Mouse (Mus musculus) embryonic fibroblast, embryonic 13.5 days (primary cell): ENCODE data around the gene Xlr5a. TPM values are rescaled to one million over a fixed set of nuclear protein-coding genes. Genes with fewer than 3 reads are reported as not detected.
A peak's percentile ranks its signal among the peaks of the same experiment; 100 is the strongest.
"Not testable (repeated sequence)": the region's sequence is repeated elsewhere in the genome, so short reads cannot be mapped to it uniquely, and the experiment has no call there.

Experiments
- H3K27ac ChIP-seq: 2 replicates; pipeline ENCODE4 v1.5.1; 2012; ENCODE audit warnings: low read length, control low read depth, inconsistent platforms; ENCODE audit not compliant: insufficient read depth
- H3K4me1 ChIP-seq: 2 replicates; pipeline ENCODE4 v1.6.1; 2011; ENCODE audit warnings: low read length; ENCODE audit not compliant: control insufficient read depth, insufficient read depth
- H3K4me3 ChIP-seq: 2 replicates; pipeline ENCODE4 v1.5.1; 2011; ENCODE audit warnings: mild to moderate bottlenecking, control low read depth, low read length; ENCODE audit not compliant: insufficient read depth
- CTCF ChIP-seq: IDR thresholded peaks from 2 replicates; pipeline ENCODE4 v1.5.1; 2011; ENCODE audit warnings: mild to moderate bottlenecking, control low read depth, low read length, moderate library complexity, borderline replicate concordance; ENCODE audit not compliant: insufficient read depth
- POLR2A ChIP-seq: IDR thresholded peaks from 2 replicates; pipeline ENCODE4 v1.6.1; 2011; ENCODE audit warnings: low read depth, mild to moderate bottlenecking, control low read depth, low read length, moderate library complexity
- polyA plus RNA-seq: library from polyadenylated mRNA; stranded (reverse); fragments of >200 nt; gene quantifications from 2 replicates; pipeline ENCODE4 v1.2.4, GENCODE M21; 2011; ENCODE audit warnings: low read depth; ENCODE audit not compliant: missing spikeins, insufficient read length

Gene Xlr5a
- polyA plus RNA-seq, 1 experiment: not detected

GRCm38 (mm10) chrX:73229288-73229687 is 63.5 kb downstream of the Xlr5a start:
- peak overlapping the region; percentile 72 for H3K4me3 ChIP-seq
- H3K4me1 ChIP-seq: no peaks in the 10 kb centered on the region
- no peak for TF ChIP-seq CTCF
- TF ChIP-seq POLR2A: no peak
- H3K27ac ChIP-seq: no peak overlapping the region

- Histone ChIP-seq H3K4me1 (no peaks in the 10 kb centered on the region), H3K4me3 (peak overlapping the region; percentile 72), H3K27ac (0 out of 2 replicates have a peak overlapping the region, but pooled peaks have one; percentile 41)
- TF ChIP-seq CTCF (no peak), POLR2A (no peak)
These were observed 64.1 kb downstream of the Xlr5a start for GRCm38 (mm10) chrX:73228606-73229214.

GRCm38 (mm10) chrX:73227914-73228605 is 64.7 kb downstream of the Xlr5a start, which contains the start of gene F8a:
F8a (plus strand) TSS chrX:73228291.
- H3K4me3 ChIP-seq: peak within 1 kb of the TSS; percentile 72
- TF ChIP-seq POLR2A (peak; percentile 76), CTCF (no peak)
- H3K4me1 ChIP-seq: no peaks in the 10 kb centered on the region
- H3K27ac ChIP-seq: peak within 1 kb of the TSS; percentile 41

DNA sequence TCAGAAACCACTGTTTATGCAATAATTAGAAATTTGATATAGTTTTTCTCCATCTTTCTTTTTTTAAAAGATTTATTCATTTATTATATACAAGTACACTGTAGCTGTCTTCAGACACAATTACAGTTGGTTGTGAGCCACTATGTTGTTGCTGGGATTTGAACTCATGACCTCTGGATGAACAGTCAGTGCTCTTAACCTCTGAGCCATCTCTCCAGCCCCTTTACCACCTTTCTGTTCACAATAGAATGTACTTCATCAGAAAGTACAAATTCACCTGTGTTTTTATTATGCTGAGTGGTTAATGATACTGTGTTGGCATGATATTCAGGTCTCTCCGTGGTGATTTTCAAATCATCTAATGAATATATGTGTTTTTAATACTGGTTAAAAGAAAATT is 67.4 kb downstream of the Xlr5a start:
- H3K4me3 ChIP-seq: no peak overlapping the region

GRCm38 (mm10) chrX:73213819-73214564 is 78.8 kb downstream of the Xlr5a start, which contains the start of gene Xlr4b:
Xlr4b (plus strand) TSS chrX:73214333.
- H3K4me1 ChIP-seq, H3K4me3 ChIP-seq, H3K27ac ChIP-seq: not testable (repeated sequence)

More for the DNA sequence above, 67.4 kb downstream of the Xlr5a start:
- no peak for TF ChIP-seq CTCF
- no peak for TF ChIP-seq POLR2A
- no peak overlapping the region for H3K27ac ChIP-seq
- H3K4me1 ChIP-seq: no peaks in the 10 kb centered on the region

- H3K4me3 ChIP-seq, H3K4me1 ChIP-seq, H3K27ac ChIP-seq: not testable (repeated sequence)
These were observed 100.8 kb downstream of the Xlr5a start, which contains the start of gene Xlr3b for GRCm38 (mm10) chrX:73191934-73192333. Xlr3b (plus strand) TSS chrX:73192207.

DNA sequence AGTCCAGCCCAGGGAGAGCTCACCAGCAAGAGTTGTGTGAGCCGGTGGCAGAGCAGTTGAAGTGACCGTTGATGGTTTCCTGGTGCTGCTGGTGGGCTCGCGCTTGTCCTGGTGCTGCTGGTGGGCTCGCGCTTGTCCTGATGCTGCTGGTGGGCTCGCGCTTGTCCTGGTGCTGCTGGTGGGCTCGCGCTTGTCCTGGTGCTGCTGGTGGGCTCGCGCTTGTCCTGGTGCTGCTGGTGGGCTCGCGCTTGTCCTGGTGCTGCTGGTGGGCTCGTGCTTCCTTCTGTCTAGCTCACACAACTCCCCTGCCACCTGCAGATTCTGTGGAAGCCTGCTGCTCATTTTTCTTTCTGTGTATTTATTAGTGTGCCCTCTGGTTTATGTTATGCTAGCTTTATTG is 115.9 kb downstream of the Xlr5a start, which contains the start of gene Spin2d:
Spin2d (minus strand) TSS at position 101 of the 400 bp plus-strand sequence.
- not testable (repeated sequence) for H3K4me3 ChIP-seq, H3K27ac ChIP-seq, H3K4me1 ChIP-seq

GRCm38 (mm10) chrX:73149350-73149749 is 143.4 kb downstream of the Xlr5a start, which contains the start of gene DXBay18:
DXBay18 (minus strand) TSS chrX:73149450.
- H3K27ac ChIP-seq, H3K4me1 ChIP-seq, H3K4me3 ChIP-seq: not testable (repeated sequence)

GRCm38 (mm10) chrX:73148496-73148895 is 144.3 kb downstream of the Xlr5a start, which contains the start of gene Xlr5b:
Xlr5b (plus strand) TSS chrX:73148796.
- not testable (repeated sequence) for H3K27ac ChIP-seq, H3K4me3 ChIP-seq, H3K4me1 ChIP-seq

DNA sequence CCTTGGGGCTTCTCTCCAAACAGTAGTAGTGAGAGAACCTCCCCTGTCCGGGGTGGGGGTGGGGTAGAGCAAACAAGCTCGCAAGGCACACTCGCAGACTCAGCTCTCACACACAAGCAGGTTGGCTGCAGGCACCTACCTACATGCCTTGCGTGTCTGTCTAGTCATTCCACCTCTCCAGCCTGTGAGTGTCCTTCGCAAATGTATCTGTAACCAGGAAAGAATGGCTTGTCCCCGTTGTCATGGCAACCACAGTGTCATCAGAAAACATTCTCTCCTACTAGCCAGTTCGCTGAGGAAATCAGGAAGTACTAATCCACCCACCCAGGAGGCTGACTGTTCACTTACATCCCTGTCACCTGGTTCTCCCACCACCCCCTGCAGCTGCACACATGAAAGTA is 149.6 kb downstream of the Xlr5a start:
- not testable (repeated sequence) for H3K4me1 ChIP-seq, H3K27ac ChIP-seq, H3K4me3 ChIP-seq

DNA sequence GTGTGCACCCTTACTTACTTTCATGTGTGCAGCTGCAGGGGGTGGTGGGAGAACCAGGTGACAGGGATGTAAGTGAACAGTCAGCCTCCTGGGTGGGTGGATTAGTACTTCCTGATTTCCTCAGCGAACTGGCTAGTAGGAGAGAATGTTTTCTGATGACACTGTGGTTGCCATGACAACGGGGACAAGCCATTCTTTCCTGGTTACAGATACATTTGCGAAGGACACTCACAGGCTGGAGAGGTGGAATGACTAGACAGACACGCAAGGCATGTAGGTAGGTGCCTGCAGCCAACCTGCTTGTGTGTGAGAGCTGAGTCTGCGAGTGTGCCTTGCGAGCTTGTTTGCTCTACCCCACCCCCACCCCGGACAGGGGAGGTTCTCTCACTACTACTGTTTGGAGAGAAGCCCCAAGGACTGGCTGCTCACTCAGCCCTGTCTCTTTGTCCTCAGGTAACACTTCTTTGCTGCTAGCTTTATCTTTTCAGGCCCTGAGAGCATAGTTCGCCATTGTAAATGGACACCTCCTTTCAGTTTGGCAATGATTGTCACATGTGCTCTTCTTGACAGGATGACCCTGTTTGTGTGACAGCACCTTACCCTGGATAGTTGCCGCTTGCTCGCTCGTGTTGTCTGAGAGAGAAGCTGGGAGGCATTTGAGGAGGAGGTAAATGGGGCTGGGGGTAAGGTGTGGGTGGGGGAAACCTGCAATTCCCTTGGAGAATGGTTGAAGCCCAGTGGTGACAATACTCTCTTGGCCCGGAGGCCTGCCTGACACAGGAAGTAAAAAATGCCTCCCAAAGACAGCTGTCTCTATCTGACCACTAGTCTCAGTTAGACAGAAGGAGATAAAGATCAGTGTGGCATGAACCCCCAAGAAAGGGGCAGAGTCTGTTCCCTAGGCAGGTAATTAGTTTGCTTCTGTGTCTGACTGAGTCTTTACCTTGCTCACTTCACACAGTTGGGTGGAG is 169.6 kb downstream of the Xlr5a start:
- H3K4me1 ChIP-seq, H3K4me3 ChIP-seq, H3K27ac ChIP-seq: not testable (repeated sequence)

GRCm38 (mm10) chrX:73116747-73117146 is 176.0 kb downstream of the Xlr5a start, which contains the start of gene Gm14685:
Gm14685 (plus strand) TSS chrX:73117047.
- not testable (repeated sequence) for H3K27ac ChIP-seq, H3K4me1 ChIP-seq, H3K4me3 ChIP-seq

- H3K4me3 ChIP-seq, H3K4me1 ChIP-seq, H3K27ac ChIP-seq: not testable (repeated sequence)
These were observed 195.8 kb downstream of the Xlr5a start, which contains the start of gene Xlr3a for GRCm38 (mm10) chrX:73096941-73097508. Xlr3a (minus strand) TSS chrX:73097095.
